Mouse (Mus musculus) midbrain, embryonic 14.5 days (tissue): ENCODE data around the gene Specc1. TPM values are rescaled to one million over a fixed set of nuclear protein-coding genes. Genes with fewer than 3 reads are reported as not detected.

ENCODE experiments used
- ATAC-seq: fragments of 200-750 bp; cut with Nextera tagmentation; 2 replicates; pipeline ENCODE4 v1.8.0; 2017; ENCODE audit warnings: moderate number of reproducible peaks, moderate library complexity; ENCODE audit not compliant: low FRiP score, low TSS enrichment
- DNase-seq: peaks from one replicate; pipeline ENCODE4 v3.0.0-alpha.2; 2015
- H3K27ac ChIP-seq: fragments of 300-500 bp; sonication (generic); replicated peaks from 2 replicates; pipeline ENCODE4 v1.5.1; 2014; ENCODE audit warnings: mild to moderate bottlenecking, low read depth, low read length, moderate library complexity
- H3K27me3 ChIP-seq: fragments of 300-500 bp; sonication (generic); 2 replicates; pipeline ENCODE4 v1.6.1; 2014; ENCODE audit warnings: low read length, control low read depth, mixed read lengths; ENCODE audit not compliant: control insufficient read depth, insufficient read depth
- H3K36me3 ChIP-seq: fragments of 300-500 bp; sonication (generic); 2 replicates; pipeline ENCODE4 v1.6.1; 2014; ENCODE audit warnings: low read length, control low read depth; ENCODE audit not compliant: control insufficient read depth, insufficient read depth
- H3K4me1 ChIP-seq: fragments of 300-500 bp; sonication (generic); 2 replicates; pipeline ENCODE4 v1.6.1; 2014; ENCODE audit warnings: mild to moderate bottlenecking, antibody characterized with exemption, low read length, control low read depth; ENCODE audit not compliant: control insufficient read depth, insufficient read depth
- H3K4me2 ChIP-seq: fragments of 300-500 bp; sonication (generic); 2 replicates; pipeline ENCODE4 v1.6.1; 2014; ENCODE audit warnings: mild to moderate bottlenecking, low read length, moderate library complexity
- H3K4me3 ChIP-seq: fragments of 300-500 bp; sonication (generic); replicated peaks from 2 replicates; pipeline ENCODE4 v1.5.1; 2014; ENCODE audit warnings: low read depth, low read length
- H3K9ac ChIP-seq: fragments of 300-500 bp; sonication (generic); replicated peaks from 2 replicates; pipeline ENCODE4 v1.6.1; 2014; ENCODE audit warnings: mild to moderate bottlenecking, low read length, moderate library complexity
- H3K9me3 ChIP-seq: fragments of 300-500 bp; sonication (generic); 2 replicates; pipeline ENCODE4 v1.6.1; 2016; ENCODE audit warnings: low read length, control low read depth, mixed read lengths; ENCODE audit not compliant: control insufficient read depth
- WGBS: fragments of 180-500 bp; shearing (Covaris S2); extraction: QIAGEN DNeasy Blood & Tissue Kit; methylation state at CpG from one replicate; pipeline ENCODE4 v1.1.7; 2014; 5-methylcytosine and 5-hydroxymethylcytosine counted together
- polyA plus RNA-seq: library from polyadenylated mRNA; unstranded; fragments of >200 nt; fragmentation: Nextera tagmentation; extraction: Ambion mirVana; gene quantifications from 2 replicates; pipeline ENCODE4 v1.2.1, GENCODE M21; 2014

The Specc1 gene
- polyA plus RNA-seq, 1 experiment from 2014 or later: 16.6 TPM

GRCm38 (mm10) chr11:62040122-62040521, 83.6 kb downstream of the Specc1 start:
- H3K4me3 ChIP-seq: no peak overlapping the region
- no peak overlapping the region for H3K9ac ChIP-seq
- no peaks in the 10 kb centered on the region for H3K36me3 ChIP-seq
- 76% methylated on average over 2 of the region's 2 CpGs for WGBS
- H3K9me3 ChIP-seq: no peaks in the 10 kb centered on the region
- H3K27ac ChIP-seq: no peak overlapping the region
- DNase-seq (no peak), ATAC-seq (no peak)
- no peaks in the 10 kb centered on the region for H3K4me1 ChIP-seq
- H3K4me2 ChIP-seq: no peak overlapping the region
- no peaks in the 10 kb centered on the region for H3K27me3 ChIP-seq

- DNase-seq: peak; percentile 69
- WGBS: 36% methylated on average over 3 of the region's 3 CpGs
- no peak for ATAC-seq
These were observed 88.1 kb downstream of the Specc1 start for GRCm38 (mm10) chr11:62044627-62045026.

GRCm38 (mm10) chr11:62045964-62046363, 89.4 kb downstream of the Specc1 start:
- H3K4me1 ChIP-seq: no peaks in the 10 kb centered on the region
- 56% methylated on average over 2 of the region's 2 CpGs for WGBS
- no peak overlapping the region for H3K4me2 ChIP-seq
- no peaks in the 10 kb centered on the region for H3K9me3 ChIP-seq
- no peak for DNase-seq
- no peak for ATAC-seq
- no peaks in the 10 kb centered on the region for H3K36me3 ChIP-seq
- H3K4me3 ChIP-seq: no peak overlapping the region
- no peak overlapping the region for H3K9ac ChIP-seq
- H3K27ac ChIP-seq: no peak overlapping the region
- no peaks in the 10 kb centered on the region for H3K27me3 ChIP-seq

More at GRCm38 (mm10) chr11:62044627-62045026, 88.1 kb downstream of the Specc1 start:
- no peak overlapping the region for H3K27ac ChIP-seq
- no peaks in the 10 kb centered on the region for H3K36me3 ChIP-seq
- no peak overlapping the region for H3K4me3 ChIP-seq
- no peak overlapping the region for H3K4me2 ChIP-seq
- no peaks in the 10 kb centered on the region for H3K9me3 ChIP-seq
- H3K27me3 ChIP-seq: no peaks in the 10 kb centered on the region
- H3K9ac ChIP-seq: no peak overlapping the region
- H3K4me1 ChIP-seq: no peaks in the 10 kb centered on the region

GRCm38 (mm10) chr11:62047817-62048640, 91.5 kb downstream of the Specc1 start:
- H3K27me3 ChIP-seq: no peaks in the 10 kb centered on the region; the same call in 1 of the 2 replicates
- H3K4me1 ChIP-seq: no peaks in the 10 kb centered on the region
- WGBS: 41% methylated on average over 9 of the region's 9 CpGs
- H3K9me3 ChIP-seq: no peaks in the 10 kb centered on the region
- no peak overlapping the region for H3K4me2 ChIP-seq
- DNase-seq: peak; percentile 92
- H3K36me3 ChIP-seq: no peaks in the 10 kb centered on the region
- H3K27ac ChIP-seq: no peak overlapping the region
- no peak for ATAC-seq
- no peak overlapping the region for H3K4me3 ChIP-seq
- H3K9ac ChIP-seq: no peak overlapping the region

- H3K36me3 ChIP-seq: no peaks in the 10 kb centered on the region
These were observed 92.6 kb downstream of the Specc1 start for GRCm38 (mm10) chr11:62049170-62049569.

GRCm38 (mm10) chr11:62050356-62051330, 94.1 kb downstream of the Specc1 start:
- H3K4me3 ChIP-seq: no peak overlapping the region
- 54% methylated on average over 8 of the region's 8 CpGs for WGBS
- H3K9me3 ChIP-seq: no peaks in the 10 kb centered on the region
- no peak overlapping the region for H3K4me2 ChIP-seq
- H3K9ac ChIP-seq: no peak overlapping the region
- DNase-seq (no peak), ATAC-seq (no peak)
- no peaks in the 10 kb centered on the region for H3K36me3 ChIP-seq
- no peak overlapping the region for H3K27ac ChIP-seq
- no peaks in the 10 kb centered on the region; the same call in 1 of the 2 replicates for H3K27me3 ChIP-seq
- H3K4me1 ChIP-seq: no peaks in the 10 kb centered on the region

More at GRCm38 (mm10) chr11:62049170-62049569, 92.6 kb downstream of the Specc1 start:
- H3K9ac ChIP-seq: no peak overlapping the region
- no peak for ATAC-seq
- H3K4me1 ChIP-seq: no peaks in the 10 kb centered on the region
- no peak overlapping the region for H3K27ac ChIP-seq
- no peaks in the 10 kb centered on the region; the same call in 1 of the 2 replicates for H3K27me3 ChIP-seq
- H3K4me2 ChIP-seq: no peak overlapping the region
- H3K4me3 ChIP-seq: no peak overlapping the region
- DNase-seq: no peak
- no peaks in the 10 kb centered on the region for H3K9me3 ChIP-seq

GRCm38 (mm10) chr11:62051487-62051886, 94.9 kb downstream of the Specc1 start:
- WGBS: 94% methylated on average over 4 of the region's 4 CpGs
- no peak for ATAC-seq

GRCm38 (mm10) chr11:62053928-62054327, 97.4 kb downstream of the Specc1 start:
- Histone ChIP-seq H3K27me3 (no peaks in the 10 kb centered on the region; the same call in 1 of the 2 replicates), H3K27ac (no peak overlapping the region), H3K4me1 (no peaks in the 10 kb centered on the region), H3K36me3 (no peaks in the 10 kb centered on the region), H3K9ac (no peak overlapping the region), H3K4me3 (no peak overlapping the region), H3K9me3 (no peaks in the 10 kb centered on the region), H3K4me2 (no peak overlapping the region)
- DNase-seq: peak; percentile 69
- WGBS: 4% methylated on average over 9 of the region's 9 CpGs
- peak; percentile 64; the same call in 1 of the 2 replicates for ATAC-seq

More at GRCm38 (mm10) chr11:62051487-62051886, 94.9 kb downstream of the Specc1 start:
- H3K4me2 ChIP-seq: no peak overlapping the region
- H3K9me3 ChIP-seq: no peaks in the 10 kb centered on the region
- H3K4me1 ChIP-seq: no peaks in the 10 kb centered on the region
- H3K36me3 ChIP-seq: no peaks in the 10 kb centered on the region
- no peak for DNase-seq
- H3K9ac ChIP-seq: no peak overlapping the region
- no peak overlapping the region for H3K27ac ChIP-seq
- H3K4me3 ChIP-seq: no peak overlapping the region
- H3K27me3 ChIP-seq: no peaks in the 10 kb centered on the region; the same call in 1 of the 2 replicates
